In genomic region chr11:113163941-113164340, GRCm38 (mm10) we compare ENCODE assay signal across 16 mouse cellular contexts.
DNase-seq lines count a peak whose midpoint lies in the region; ATAC-seq lines count a peak whose summit lies in the region.
"Had no signal": no experiment of that assay in that cellular context is flagged by ENCODE, and none has a peak within 500 bp of the region (broad histone marks: within the 10 kb centered on the region; RNA-seq: fewer than 3 reads in every experiment).

No protein-coding gene starts in this region.

- no peak overlapping the region for H3K4me2 ChIP-seq in hindbrain, embryonic 11.5 days (replicated peaks; ENCODE audit: low read depth, low read length)
- H3K4me2 ChIP-seq in hindbrain, embryonic 16.5 days (ENCODE audit: low read length), result no peak overlapping the region
- H3K4me2 ChIP-seq in midbrain, embryonic 13.5 days (replicated peaks), result no peak overlapping the region
- H3K4me2 ChIP-seq in midbrain, embryonic 16.5 days (ENCODE audit: low read length), result no peak overlapping the region

- peaks cover 16% of the 10 kb centered on the region for H3K4me1 ChIP-seq in hindbrain, embryonic 11.5 days (replicated peaks; ENCODE audit: control insufficient read depth, insufficient read depth, low read length)
- peaks cover 22% of the 10 kb centered on the region for H3K4me1 ChIP-seq in hindbrain, embryonic 16.5 days (ENCODE audit: control insufficient read depth, insufficient read depth, low read depth, low read length)
- H3K4me1 ChIP-seq in midbrain, embryonic 13.5 days (replicated peaks), result peaks cover 57% of the 10 kb centered on the region
- H3K4me1 ChIP-seq in midbrain, embryonic 16.5 days (ENCODE audit: control insufficient read depth, insufficient read depth, low read length), result peaks cover 20% of the 10 kb centered on the region

- no peak overlapping the region for H3K9ac ChIP-seq in hindbrain, embryonic 11.5 days (ENCODE audit: low read depth, low read length)
- no peak overlapping the region for H3K9ac ChIP-seq in hindbrain, embryonic 16.5 days (ENCODE audit: low read depth, low read length)
- 0 out of 2 replicates have a peak overlapping the region, but pooled peaks have one; percentile 19 for H3K9ac ChIP-seq in midbrain, embryonic 13.5 days (replicated peaks)
- no peak overlapping the region for H3K9ac ChIP-seq in midbrain, embryonic 16.5 days (ENCODE audit: low read depth, low read length)

- WGBS in hindbrain, embryonic 11.5 days, result 4% methylated on average over 3 of the region's 3 CpGs
- 28% methylated on average over 3 of the region's 3 CpGs for WGBS in hindbrain, embryonic 16.5 days
- WGBS in midbrain, embryonic 13.5 days, result 16% methylated on average over 3 of the region's 3 CpGs
- WGBS in midbrain, embryonic 16.5 days, result 26% methylated on average over 3 of the region's 3 CpGs

- no peaks in the 10 kb centered on the region for H3K36me3 ChIP-seq in hindbrain, embryonic 11.5 days (ENCODE audit: control insufficient read depth, insufficient read depth, low read length)
- H3K36me3 ChIP-seq in hindbrain, embryonic 16.5 days (ENCODE audit: control insufficient read depth, insufficient read depth, low read length), result no peaks in the 10 kb centered on the region
- no peaks in the 10 kb centered on the region for H3K36me3 ChIP-seq in midbrain, embryonic 13.5 days
- no peaks in the 10 kb centered on the region for H3K36me3 ChIP-seq in midbrain, embryonic 16.5 days (ENCODE audit: control insufficient read depth, insufficient read depth, low read length)

- DNase-seq in embryo, embryonic 10 days (ENCODE audit: low spot score), result peak; percentile 87
- no peak for DNase-seq in embryo, embryonic 11 days
- peak; percentile 38 for DNase-seq in hindbrain, embryonic 11.5 days (ENCODE audit: low spot score)
- no peak for DNase-seq in cerebellum, postnatal 4 days (ENCODE audit: low spot score in 2 of 2)
- no peak for DNase-seq in thymus, adult 18-20 months
- DNase-seq: adrenal gland, adult 8-10 months; cerebellum, adult 11-12 months; gastrocnemius, adult 2 months; heart, postnatal 4 days; kidney, postnatal 14 days; layer of hippocampus, adult 9-11 months had no signal

- H3K27me3 ChIP-seq in hindbrain, embryonic 11.5 days (ENCODE audit: control insufficient read depth, insufficient read depth, low read length), result no peaks in the 10 kb centered on the region
- no peaks in the 10 kb centered on the region for H3K27me3 ChIP-seq in hindbrain, embryonic 16.5 days (replicated peaks; ENCODE audit: control insufficient read depth, insufficient read depth, low read length)
- H3K27me3 ChIP-seq in midbrain, embryonic 13.5 days, result peaks cover 14% of the 10 kb centered on the region; the same call in 1 of the 2 replicates
- H3K27me3 ChIP-seq in midbrain, embryonic 16.5 days (ENCODE audit: control insufficient read depth, insufficient read depth, low read depth, low read length), result no peaks in the 10 kb centered on the region

- peak; percentile 25; the same call in 1 of the 2 replicates for ATAC-seq in hindbrain, embryonic 11.5 days (ENCODE audit: low FRiP score)
- ATAC-seq in hindbrain, embryonic 16.5 days, result no peak
- no peak for ATAC-seq in midbrain, embryonic 13.5 days
- ATAC-seq in midbrain, embryonic 16.5 days, result no peak
- ATAC-seq: intestine, postnatal 0 days; lung, postnatal 0 days had no signal

- no peak overlapping the region for H3K4me3 ChIP-seq in hindbrain, embryonic 11.5 days (ENCODE audit: low read depth, low read length)
- no peak overlapping the region for H3K4me3 ChIP-seq in hindbrain, embryonic 16.5 days (ENCODE audit: low read length)
- H3K4me3 ChIP-seq in midbrain, embryonic 13.5 days (replicated peaks), result no peak overlapping the region
- no peak overlapping the region for H3K4me3 ChIP-seq in midbrain, embryonic 16.5 days (ENCODE audit: low read depth, low read length)
- H3K4me3 ChIP-seq: gastrocnemius, adult 2 months had no signal

- H3K27ac ChIP-seq in hindbrain, embryonic 11.5 days (ENCODE audit: low read depth, low read length), result peak overlapping the region; percentile 53; the same call in 1 of the 2 replicates
- H3K27ac ChIP-seq in hindbrain, embryonic 16.5 days (ENCODE audit: low read depth, low read length), result no peak overlapping the region
- no peak overlapping the region for H3K27ac ChIP-seq in midbrain, embryonic 13.5 days
- H3K27ac ChIP-seq in midbrain, embryonic 16.5 days (ENCODE audit: low read length), result no peak overlapping the region
- H3K27ac ChIP-seq: gastrocnemius, adult 2 months had no signal

- no peaks in the 10 kb centered on the region for H3K9me3 ChIP-seq in hindbrain, embryonic 11.5 days (ENCODE audit: control insufficient read depth, low read length)
- H3K9me3 ChIP-seq in hindbrain, embryonic 16.5 days (ENCODE audit: control insufficient read depth, low read length), result no peaks in the 10 kb centered on the region
- H3K9me3 ChIP-seq in midbrain, embryonic 13.5 days, result no peaks in the 10 kb centered on the region
- no peaks in the 10 kb centered on the region for H3K9me3 ChIP-seq in midbrain, embryonic 16.5 days (replicated peaks; ENCODE audit: control insufficient read depth, low read length, poor library complexity, severe bottlenecking)

Comparison
In these comparisons a context has a peak if more than half of its experiments do, and no peak if none do; other contexts are left out.
1. DNase-seq: peak in embryo, embryonic 10 days (single experiment) and hindbrain, embryonic 11.5 days (single experiment); none in embryo, embryonic 11 days (single experiment), cerebellum, postnatal 4 days (0 of 2) and thymus, adult 18-20 months (0 of 2).